Mouse (Mus musculus): ENCODE measurements around the gene Mrpl44. TPM values are rescaled to one million over a fixed set of nuclear protein-coding genes. Genes with fewer than 3 reads are reported as not detected.

Gene Mrpl44
- polyA plus RNA-seq (2012; ENCODE audit: low replicate concordance), result 16.8 and 19.2 TPM in 2 replicates

GRCm38 (mm10) chr1:79775927-79776458 lies at the start of gene Mrpl44, which contains the start of gene Wdfy1:
Gene Mrpl44, plus strand, starts transcription at chr1:79776018.
Gene Wdfy1, minus strand, starts transcription at chr1:79776143.

Other genes with a start within 250 kb of the Mrpl44 start
- gene Ap1s3, start 104.0 kb upstream of the Mrpl44 start, polyA plus RNA-seq (2012; ENCODE audit: low replicate concordance), result 1.9 and 11.1 TPM in 2 replicates
- gene Wdfy1, start 125 bp downstream of the Mrpl44 start, polyA plus RNA-seq (2012; ENCODE audit: low replicate concordance), result 47.1 and 61.2 TPM in 2 replicates
- gene Serpine2, start 85.2 kb downstream of the Mrpl44 start, polyA plus RNA-seq (2012; ENCODE audit: low replicate concordance), result 0.13 and 0.45 TPM in 2 replicates

Measured in leukemia stem cell, adult 10-12 weeks (primary cell).